Mouse (Mus musculus) 3134 (cell line): Measurements from ENCODE around the gene Rassf3.

ENCODE experiments used
- DNase-seq: peaks from one replicate; pipeline ENCODE4 v3.0.0-alpha.2; 2011; ENCODE audit warnings: low spot score; ENCODE audit not compliant: insufficient read length; ENCODE audit errors: extremely low read depth

Gene Rassf3

DNA sequence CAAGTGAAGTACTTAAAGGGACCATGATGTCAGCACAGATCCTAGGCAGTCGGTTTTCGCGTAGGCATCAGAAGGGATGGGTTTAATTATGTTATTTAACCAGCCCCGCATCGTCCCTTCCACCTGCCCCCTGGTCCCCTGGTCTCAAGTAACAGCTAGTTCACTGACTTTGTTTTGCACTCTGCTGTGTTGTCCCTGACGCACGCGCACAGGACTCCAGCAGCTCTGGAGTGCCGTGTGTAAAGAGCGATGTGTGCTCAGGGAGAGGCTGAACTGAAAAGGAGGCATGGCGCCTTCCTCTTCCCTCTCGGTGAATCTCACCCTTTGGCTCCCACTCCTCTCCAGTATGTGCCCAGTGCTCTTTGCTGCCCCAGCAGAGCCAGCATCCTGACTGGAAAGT is 102.1 kb downstream of the Rassf3 start:
- DNase-seq = no peak

DNA sequence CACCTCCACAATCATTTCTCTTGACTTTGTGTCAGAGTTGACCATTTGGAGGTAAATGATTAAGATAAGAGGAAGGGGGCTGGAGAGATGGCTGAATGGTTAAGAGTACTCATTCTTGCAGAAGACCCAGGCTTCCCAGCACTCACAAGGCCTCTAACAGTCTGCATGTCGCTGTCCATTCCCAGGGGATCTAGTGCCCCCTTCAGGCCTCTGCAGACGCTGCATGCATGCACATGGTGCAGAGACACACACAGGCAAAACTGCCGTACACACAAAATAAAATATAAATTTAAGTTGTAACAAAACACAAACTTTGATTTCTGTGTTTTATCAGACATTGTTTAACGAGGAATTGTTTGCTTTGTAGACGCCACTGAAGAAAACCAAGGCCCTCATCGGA is 105.4 kb downstream of the Rassf3 start:
- no peak for DNase-seq

DNA sequence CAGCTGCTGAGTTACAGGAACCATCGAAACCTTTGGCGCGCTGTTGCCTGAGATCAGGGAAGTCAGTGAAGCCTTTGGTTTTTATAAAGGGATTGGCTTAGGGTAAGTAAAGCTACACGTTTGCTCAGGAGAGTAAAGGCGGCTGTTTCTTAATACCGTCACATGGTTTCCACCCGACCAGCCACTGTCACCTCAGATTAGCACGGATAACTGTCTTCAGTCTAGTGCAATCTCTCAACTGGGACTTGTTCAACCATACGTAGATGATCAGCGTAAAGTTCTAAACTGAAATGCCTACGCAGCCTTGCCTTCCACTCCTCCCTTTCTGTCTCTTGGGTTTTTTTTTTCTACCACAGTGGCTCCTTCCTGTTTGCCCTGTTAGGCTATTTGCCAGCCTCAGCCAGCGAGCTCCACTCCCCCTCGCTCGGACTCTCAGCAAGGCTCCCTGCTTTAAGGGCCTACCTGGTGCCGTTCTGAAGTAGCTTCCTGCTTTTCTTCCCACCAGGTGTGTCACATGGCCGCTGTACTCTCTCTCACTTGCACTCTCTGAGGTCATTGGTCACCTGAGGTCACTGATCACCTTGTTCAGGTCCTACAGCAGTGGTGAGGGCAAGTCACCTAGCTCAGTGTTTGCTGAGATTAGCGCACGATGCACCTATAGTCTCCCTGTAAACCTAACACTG is 107.2 kb downstream of the Rassf3 start:
- no peak for DNase-seq

DNA sequence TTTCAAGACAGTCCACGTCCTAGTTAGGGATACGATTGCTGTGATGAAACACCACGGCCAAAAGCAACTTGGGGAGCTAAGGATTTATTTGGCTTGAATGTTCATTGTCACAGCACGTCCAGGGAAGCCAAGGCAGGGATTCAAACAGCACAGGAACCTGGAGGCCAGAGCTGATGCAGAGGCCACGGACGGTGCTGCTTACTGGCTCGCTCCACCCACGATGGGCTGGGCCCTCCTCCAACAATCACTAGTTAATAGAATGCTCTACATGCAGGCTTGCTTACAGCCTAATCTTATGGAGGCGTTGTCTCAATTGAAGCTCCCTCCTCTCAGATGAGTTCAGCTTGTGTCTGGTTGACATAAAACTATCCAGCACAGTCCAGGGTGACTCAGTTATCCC is 108.4 kb downstream of the Rassf3 start:
- no peak for DNase-seq

DNA sequence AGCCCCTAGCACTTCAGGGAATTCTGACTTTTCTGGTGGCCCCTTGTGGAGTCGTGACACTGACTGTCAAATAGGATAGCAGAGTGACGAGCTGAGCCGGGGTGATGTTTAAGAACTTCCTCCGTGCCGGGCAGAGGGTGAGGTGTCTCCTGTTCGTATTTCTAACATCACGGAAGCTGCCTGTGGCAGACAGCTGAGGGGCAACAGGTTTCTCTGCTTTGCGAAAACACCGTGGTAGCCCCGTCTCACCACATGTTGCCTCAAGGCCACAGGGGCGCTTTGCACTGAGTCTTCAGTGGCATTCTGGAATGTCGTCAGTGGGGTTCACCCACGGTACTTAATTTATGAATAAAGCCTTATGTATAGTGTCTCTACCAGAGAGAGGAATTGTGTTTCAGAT is 108.9 kb downstream of the Rassf3 start:
- DNase-seq = no peak

DNA sequence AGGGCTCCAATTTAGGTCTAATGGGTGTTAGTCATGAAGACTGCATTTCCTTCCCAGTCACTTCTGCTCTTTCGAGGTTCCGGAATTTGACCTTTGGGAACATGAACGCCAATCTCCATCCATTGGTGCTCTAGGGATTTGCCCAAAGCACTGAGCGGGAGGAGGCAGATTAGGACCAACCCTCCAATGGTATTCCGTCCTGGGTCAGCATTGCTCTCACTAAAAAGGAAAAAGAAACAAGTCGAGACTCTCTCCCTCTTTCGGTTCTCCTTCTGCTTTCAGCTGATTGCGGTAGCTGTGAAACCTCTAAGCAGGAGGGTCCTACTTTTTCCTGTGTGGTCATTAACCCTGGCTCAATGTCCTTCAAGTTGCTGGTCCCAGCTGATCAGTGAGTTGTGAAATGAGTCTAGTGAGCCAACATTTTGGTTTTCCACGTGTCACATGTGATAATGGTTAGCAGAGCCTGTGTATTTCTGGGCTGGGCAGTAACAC is 110.3 kb downstream of the Rassf3 start:
- DNase-seq = no peak

DNA sequence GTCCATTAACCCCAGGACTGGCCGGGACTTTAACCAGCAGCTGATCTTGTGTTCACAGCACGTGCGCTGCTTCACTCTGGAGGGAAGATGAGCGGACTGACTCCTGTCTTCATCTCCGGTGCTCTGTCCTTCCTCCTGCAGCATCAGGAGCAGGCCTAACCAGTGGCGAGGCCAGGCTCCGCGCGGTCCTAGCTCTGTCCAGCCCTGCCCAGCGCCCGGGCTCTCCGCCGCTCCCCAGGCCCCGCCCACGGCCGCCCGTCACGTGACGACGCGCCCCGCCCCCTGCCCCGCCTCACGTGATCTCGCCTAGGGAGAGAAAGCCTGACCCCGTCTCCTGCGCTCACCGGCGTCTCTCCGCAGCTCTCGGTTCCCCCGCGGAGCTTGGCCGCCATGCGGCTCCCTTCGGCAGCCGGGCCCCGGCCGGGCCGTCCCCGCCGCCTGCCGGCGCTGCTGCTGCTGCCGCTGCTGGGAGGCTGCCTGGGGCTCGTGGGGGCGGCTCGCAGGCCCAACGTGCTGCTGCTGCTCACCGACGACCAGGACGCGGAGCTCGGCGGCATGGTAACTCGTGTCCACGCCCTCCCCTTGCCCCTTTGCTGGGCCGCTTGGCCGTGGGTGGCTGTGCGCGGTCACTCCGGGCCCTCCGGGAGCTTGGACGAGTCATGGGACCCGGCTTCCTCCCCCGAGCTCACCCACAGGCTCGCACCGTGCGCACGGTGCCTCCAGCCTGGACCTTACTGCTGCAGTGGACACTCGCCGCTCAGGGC is 111.2 kb downstream of the Rassf3 start, which contains the start of gene Gns:
Gene Gns, plus strand, starts transcription at position 290 of the 764 bp plus-strand sequence.
- DNase-seq = peak; percentile 91

DNA sequence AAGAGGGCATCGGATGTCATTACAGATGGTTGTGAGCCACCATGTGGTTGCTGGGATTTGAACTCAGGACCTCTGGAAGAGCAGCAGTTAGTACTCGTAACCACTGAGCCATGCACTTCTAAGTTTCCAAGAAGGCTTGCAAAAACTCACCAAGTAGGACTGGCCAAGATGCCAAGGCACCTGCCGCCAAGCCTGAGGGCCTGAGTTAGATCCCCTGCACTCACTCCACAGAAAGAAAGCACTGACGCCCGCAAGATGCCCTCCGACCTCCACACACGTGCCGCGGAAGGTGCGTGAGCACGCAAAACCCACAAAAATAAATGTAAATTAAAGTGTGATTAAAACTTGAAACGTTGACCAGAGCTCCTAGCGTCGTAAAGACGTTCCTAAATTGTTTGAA is 111.8 kb downstream of the Rassf3 start:
- DNase-seq = no peak

DNA sequence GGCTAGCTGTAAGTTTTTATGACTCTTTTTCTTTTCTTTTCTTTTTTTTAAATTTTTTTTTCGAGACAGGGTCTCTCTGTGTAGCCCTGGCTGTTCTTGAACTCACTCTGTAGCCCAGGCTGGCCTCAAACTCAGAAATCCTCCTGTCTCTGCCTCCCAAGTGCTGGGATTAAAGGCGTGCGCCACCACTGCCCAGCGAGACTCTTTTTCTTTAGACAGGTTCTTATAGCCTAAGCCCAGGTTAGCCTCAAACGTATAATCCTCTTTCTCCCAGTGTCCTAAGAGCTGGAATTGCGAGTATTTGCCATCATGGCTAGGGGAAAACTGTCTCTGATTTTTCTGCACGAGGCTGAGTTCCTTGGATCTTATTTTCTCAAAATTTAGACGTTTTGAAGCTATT is 112.9 kb downstream of the Rassf3 start:
- DNase-seq = no peak

DNA sequence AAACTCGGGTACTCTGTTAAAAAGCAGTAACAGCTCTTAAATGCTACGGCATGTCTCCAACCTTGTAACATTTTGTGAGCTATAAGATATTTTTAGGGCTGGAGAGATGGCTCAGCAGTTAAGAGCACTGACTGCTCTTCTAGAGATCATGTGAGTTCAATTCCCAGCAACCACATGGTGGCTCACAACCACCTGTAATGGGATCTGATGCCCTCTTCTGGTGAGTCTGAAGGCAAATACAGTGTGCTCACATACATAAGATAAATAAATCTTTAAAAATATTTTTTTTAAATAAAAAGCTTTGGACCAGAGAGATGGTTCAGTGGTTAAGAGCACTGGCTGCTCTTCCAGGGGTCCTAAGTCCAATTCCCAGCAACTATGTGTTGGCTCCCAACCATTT is 115.8 kb downstream of the Rassf3 start:
- no peak for DNase-seq
